Mouse (Mus musculus): ENCODE measurements around the gene Trim45.

The Trim45 gene

DNA sequence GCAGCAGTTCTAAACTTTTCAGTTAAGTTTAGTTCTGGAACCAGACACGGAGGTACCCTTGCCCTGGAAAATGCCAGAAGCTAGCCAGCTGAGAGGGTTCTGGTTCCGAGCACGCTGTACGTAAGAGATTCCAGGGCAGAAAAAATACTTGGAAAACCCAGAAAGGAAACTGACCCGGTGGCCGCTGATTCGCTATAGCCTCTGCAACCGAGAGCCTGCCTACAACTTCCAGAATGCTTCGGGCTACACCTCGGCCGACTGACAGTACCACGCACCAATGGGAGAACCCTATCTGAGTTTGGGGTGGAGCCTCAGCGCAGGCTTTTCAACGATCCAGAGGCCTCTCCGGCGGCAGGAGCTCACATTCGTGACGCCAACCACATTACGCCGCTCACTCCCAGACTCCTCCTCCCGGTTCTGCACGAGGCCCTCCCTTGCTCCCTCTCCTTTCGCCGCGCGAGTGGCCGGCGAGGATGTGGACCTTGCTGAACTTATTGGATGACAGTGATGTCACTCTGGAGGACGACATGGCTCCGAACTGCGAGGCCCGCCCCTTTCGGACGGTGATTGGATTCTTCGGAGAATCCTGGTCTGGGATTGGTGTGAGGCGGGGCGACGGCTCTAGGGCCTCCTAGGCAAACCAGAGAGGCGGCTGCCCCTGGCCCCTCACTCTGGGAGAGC lies at the start of gene Trim45:
Gene Trim45 (plus strand): TSS at position 378 of the 681 bp plus-strand sequence.
- DNase-seq: peak; percentile 100

DNA sequence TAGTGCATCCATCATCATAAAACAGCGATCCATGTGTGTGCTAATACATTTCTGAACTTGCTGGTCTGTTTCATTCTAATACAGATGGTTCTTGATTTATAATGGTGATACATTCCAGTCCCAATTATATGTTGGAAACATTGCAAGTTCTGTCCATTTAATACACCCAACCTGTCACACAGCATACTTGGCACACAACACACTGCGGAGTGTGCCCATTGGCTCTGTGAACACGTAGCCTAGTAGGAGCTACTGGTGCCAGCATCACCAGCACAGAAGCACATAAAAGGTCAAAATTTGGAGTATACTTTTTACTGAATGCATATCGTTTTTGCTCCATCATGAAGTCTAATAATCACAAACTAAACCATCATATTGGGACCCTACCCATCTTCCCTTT lies 44.9 kb upstream of the Trim45 start:
- no peak for DNase-seq

DNA sequence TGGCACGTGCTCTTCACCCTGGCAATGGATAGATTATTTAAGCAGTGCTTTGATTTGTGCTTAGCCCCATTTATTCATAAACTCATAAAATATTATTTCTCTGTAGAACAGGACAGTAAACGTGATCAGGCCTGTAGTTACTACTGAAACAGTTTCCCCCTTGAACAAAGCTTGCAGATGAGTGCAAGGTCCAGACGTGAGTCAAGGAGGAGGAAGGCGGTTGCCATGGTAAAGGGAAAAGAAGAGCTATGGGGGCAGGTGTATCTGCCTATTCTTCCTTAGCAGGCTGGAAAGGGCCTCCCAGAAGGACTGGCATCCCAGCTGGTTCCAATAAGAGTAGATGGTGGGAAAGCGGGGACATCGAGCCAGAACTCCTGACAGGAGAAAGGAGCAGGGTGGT lies 40.6 kb upstream of the Trim45 start:
- DNase-seq: no peak

DNA sequence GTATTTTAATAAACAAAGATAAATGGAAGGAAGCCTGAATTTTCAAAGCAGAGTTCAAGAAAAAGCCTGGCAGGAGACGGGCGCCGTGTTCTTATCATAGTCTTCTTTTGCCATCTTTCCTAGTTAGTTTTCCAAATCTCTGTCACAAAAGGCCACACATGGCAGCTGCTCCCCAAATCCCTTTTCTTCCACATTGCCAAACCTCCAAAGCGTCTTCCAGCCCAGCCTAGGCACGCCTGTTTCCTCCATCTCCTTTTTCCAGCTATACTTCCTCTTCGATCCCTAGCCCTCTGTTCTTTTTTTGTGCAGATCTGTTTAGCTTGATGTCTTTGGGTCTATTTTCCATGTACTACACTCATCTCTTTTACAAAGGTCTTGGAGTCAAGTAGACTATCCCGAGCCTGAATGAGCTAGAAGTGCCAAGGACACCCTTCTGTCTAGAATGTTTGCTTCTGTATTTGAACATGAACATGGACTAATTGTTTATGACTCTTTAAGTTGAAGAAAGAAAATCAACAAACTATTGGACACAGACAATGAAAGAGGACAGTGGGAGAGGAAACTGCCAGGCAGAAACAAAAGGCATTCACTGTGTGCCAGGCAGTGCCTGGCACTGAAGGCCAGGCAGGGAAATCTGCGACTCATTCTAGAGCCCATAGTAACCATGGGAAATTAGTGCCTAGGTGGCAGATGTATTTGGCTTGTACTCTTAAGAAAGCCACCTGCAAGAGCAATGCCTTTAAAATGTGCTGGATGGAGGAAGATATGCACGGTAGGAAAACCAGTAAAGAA lies 40.0 kb upstream of the Trim45 start:
- DNase-seq: no peak

DNA sequence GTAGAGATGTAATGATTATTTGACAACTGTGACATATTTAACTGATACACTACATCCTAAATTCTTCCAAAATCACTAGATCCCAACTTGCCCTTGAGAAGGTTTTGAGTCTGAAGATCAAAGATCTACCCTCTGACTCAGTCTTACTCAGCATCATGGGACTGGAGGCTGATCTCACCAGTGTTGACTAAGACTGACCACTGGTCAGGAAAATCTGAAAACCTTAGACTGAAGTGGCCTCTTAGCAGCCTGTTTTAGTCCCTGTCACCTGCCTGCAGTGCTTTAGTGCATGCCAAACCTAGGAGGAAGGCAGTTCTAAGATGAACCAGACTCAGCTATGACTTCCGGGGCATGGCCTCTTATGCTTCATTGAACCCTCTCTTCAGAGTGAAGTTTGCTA lies 32.8 kb upstream of the Trim45 start:
- no peak for DNase-seq

DNA sequence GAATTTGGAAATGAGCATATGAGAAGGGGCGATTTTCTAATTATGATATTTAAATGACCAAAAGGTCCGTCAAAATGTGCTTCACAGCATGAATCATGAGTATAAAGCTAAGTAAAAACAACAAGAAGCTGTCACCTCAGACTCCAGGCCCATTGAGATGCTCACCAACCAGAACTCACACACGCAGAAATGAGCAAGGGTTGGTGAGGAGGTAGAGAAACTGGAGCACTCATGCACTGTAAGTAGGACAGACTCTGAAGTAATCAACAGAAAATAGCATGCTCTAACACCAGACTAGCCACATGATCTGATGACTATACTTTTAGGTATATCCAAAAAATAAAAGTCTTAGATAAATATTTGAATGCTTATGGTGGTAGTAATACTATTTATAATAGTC lies 31.6 kb upstream of the Trim45 start:
- no peak for DNase-seq

DNA sequence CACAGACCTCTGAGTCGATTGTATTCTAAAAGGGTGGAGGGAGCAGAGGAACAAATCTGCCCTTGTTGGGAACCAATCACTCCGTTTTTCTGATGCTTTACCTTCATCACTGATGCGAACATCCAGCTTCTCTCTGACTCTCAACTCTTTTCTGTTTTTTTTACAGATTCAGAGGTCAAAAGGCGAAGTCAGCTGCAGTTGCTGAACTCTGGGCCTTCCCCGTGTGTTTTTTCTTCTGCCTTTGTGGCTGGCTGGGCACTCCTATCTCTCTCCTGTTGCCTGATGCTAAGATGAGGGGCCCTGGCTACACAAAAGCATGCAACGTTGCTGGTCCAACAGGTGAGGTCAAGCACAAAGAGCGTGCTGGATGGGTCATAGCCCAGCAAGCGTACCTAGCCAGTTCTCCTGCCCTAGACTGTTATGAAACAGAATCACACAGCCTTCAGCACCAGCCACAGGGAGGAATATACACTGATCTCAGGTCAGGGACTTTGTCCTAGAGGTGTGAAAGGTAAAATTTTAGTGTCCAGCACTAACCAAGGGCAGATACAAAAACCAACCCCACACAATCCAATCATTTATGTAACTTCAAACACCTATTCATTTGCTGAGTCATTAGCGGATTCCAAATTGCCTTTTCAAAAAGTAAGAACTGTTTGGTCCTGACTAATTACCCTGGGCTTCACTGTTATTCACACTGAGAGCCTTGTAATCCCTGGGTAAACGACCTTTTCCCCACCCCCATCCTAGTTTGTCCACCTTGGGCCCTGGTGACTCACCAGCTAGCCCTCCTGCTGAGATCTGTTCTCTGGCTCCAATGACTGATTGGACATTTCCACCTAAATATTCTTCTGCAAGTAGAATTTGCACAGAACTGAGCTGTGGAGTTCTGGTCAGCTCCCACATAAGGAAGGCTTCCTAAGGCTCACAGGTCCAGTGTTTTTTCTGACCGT lies 29.3 kb upstream of the Trim45 start:
- DNase-seq: peak in 1 of 2 experiments; percentile 6

DNA sequence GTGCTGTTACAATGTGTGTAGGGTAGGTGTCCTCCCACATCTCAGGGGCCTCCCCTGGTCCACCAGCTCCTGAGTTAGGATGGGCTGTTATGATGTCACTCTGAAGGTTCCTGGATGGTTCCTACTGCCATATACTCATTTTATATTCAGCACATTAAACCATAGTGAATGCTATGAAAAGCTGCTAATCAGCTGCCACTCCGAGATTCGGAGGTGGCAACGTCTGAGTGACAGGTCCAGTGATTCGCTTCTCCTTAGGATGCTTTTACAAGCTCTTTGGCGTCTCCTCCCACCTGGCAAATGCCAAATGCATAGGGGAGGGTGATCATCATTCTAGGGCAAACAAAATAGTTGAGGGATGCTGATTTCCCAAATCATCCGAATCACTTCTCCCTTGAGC lies 26.5 kb upstream of the Trim45 start:
- no peak for DNase-seq

DNA sequence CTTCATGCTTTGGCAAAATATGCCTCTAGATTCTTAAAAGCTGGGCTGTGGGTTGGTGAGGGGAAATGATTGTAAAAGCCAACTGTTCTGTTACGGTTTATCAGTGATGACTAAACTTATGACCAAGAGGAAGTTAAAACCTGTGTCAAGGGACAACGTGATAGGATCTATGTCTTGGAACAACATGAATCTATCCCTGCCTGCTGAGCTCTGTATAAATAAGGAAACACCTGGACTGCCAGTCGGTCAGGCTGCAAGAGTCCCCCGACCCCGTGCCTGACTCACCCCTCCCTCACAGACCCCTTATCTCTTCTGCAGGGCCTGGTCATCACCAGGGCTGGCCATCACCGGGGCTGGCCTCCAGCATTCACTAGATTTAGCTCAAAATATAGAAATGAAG lies 15.9 kb upstream of the Trim45 start:
- DNase-seq: no peak

DNA sequence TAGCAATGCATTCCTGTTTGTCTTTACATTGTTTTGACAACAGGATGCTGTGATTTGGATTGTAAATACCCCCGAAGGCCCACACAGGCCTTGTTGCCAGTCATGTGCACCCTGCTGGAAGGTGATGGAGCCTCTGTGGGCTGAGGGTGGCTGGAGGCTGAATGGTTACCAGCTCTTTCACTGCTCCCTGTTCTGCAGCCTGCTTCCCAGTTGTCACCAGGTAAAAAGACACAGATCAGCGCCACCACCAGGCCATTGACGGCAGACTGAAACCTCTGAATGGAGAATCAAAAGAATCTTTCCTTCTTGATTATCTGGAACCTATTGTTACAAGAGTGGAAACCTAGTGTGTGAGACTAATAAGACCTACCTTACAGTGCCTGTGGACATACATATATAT lies 15.1 kb upstream of the Trim45 start:
- no peak for DNase-seq

DNA sequence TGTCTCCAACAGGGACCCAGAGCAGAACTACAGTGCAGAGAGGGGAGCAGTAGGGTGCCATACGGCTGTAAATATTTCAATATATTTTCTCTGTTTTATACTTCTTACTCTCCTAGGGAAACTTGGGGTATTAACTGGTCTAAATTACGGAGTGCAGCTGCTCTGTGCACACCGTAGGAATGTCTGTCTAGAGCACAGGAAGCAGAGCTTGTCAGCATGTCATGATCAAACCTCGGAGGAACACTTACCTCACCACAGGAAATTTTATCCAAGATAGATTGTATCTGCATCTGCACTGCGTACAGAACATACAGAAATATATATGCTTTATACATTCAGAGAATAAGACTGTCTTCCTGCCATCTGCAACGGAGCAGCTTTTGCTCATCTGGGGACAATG lies 13.4 kb upstream of the Trim45 start:
- no peak for DNase-seq

DNA sequence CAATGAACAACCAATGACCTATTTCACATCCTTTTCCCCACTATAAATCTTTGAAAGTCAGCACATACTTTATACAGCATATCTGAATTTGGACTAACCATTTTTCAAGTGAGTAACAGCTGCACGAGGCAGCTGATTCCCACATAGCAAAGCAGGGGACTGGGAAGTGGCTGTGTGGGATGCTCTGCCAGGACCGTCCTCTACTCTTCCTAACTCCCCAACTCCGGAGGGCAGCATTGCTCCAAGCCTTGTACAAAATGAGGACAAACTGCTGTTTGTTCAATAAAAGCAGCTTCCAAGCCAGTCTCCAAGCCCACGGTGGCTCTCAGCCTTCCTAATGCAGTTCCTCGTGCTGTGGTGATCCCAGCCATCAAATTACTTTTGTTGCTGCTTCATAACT lies 11.4 kb upstream of the Trim45 start:
- no peak for DNase-seq

DNA sequence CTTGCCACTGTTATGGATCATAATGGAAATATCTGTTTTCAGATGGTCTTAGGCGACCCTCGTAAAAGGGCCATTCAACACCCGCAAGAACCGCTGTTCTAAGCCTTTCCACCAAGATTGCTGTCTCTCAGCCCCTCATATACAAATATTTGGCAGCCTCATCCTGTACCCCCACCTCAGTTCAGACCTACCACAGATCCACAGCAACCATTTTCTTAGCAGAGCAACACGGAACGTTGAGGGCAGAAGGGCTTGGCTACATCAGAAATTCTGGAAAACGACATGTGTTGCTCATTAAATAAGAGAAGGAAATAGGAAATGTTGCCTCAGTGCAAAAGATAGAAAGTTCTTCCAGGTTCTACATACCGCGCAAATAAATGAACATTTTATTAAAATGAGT lies 11.0 kb upstream of the Trim45 start:
- DNase-seq: no peak

DNA sequence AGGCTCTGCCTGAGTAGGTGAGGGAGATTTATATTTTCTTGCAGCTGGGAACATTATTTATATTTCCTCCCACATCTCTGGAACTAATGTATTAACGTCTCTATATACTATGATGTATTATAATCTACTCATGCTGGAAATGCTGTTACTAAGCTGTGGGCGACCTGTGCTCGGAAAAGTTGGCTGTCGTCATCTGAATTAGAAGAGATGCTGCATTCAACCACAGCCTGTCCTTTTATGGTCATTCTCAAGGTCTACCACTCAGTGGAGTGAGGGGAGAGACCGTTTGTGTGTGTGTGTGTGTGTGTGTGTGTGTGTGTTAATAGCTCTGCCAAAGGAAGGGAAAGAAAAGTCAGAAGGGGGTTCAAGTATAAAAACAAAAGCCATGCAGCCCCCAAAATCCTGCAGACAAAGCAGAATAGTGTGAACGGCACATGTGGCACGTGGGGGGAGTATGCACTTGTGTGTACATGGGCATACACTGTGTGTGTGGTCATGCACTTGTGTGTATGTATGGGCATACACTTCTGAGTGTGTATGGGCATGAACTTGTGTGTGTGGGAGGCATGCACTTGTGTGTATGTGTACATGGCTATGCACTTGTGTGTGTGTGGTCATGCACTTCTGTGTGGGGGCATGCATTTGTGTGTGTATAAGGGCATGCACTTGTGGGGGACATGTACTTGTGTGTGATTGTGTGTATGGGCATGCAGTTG lies 10.3 kb upstream of the Trim45 start:
- DNase-seq: no peak

DNA sequence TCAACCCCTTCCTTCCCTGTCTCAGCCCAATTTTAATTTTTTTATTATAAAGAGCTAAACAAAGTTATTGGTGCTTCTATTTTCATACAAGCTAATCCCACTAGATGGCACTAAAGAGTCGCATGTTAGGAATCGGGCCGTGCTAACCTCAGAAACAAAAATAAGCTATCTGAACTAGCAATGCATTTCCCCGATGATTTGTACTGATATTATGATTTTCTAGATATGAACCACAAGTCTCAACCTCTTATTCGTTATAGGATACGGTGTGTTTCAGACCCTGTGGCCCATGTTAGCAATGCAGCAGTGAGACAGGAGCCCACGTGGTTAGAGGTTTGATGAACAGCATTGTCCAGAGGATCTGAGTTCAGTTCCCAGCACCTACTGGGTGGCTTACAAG lies 5.2 kb upstream of the Trim45 start:
- no peak for DNase-seq

DNA sequence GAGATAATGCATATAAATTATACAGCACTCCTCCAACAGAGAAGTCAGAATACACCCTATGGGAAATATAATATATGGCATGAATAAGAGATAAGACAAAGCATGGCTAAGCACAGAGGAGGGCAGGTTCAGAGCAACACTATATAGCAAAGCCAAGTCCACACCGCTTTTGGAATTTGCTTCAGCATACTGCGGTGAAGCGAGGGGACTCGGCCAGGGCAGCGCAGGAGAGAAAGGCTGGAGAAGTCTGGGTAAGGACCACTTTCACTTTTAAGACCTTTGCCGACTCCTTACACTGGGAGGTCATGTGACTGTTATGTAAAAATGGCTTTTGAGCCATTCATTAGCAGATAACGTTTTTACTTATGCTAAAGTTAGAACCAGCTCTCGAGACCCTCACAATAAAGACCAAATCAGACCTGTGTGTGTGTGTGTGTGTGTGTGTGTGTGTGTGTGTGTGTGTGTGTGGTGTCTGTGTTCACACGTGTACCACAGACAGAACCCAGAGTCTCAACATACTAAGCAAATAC lies 1.3 kb upstream of the Trim45 start:
- DNase-seq: no peak

DNA sequence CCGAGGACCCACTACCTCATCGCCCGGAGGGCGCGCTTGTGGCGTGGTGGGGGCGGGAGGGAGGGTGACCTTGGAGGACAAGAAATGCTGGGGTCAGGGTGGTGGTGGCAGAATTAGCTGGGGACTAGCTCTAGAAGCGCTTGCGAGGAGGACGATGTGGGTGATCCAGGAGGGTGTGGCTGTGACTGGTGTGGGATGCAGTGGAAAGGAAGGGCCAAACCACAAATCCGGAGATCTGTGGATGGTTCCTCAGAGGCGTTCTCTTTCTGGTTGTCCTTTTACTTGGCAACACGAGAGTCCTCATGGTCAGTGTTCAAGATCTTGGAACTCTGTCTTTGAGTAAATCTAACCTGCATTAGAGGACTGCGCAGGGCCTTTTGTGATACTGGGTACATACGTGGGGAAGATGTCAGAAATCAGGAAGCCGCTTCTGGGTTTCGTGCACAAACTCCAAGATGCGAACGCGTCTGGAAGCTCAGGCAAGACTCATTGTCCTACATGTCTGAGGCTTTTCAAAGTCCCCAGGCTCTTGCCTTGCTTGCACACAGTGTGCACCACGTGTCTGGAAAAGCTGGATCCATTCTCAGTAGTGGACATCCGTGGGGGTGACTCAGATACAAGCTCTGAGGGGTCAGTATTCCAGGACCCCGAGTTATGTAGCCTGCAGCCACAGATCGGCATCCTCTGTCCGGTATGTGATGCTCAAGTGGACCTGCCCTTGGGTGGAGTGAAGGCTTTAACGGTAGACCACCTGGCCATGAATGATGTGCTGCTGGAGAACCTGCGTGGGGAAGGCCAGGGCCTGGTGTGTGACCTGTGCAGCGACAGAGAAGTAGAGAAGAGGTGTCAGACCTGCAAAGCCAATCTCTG lies 739 bp downstream of the Trim45 start:
- DNase-seq: no peak

DNA sequence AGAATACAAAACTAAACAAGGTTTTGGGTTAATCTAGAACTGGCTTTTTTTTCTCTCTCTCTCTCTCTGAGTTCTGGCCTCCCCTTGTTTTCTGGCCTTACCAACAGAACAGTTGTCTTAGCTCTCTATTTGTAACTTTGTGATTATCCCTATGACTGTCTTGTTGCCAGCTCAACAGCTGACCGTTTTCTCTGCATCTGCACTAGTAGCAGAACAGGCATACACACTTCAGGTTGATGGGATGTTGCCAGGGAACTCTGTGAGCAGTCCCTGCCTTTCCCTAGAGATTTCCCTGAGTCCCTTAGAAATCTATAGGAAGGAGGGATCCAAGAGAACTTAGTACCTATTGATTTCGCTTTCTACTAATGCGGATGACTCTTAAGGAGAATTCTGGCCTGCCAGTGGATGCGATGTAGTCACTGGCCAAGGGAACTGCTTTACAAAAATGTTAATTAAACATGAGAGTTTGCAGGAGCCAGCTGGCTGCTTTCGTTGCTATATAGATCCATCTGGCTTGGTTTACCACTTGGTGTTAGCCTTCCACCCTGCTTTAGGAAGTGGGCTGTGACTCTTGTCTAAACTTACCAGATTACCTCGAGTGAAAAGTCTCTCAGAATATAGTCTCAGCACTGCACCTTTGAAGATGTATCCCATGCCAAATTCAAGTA lies 2.2 kb downstream of the Trim45 start:
- no peak for DNase-seq

DNA sequence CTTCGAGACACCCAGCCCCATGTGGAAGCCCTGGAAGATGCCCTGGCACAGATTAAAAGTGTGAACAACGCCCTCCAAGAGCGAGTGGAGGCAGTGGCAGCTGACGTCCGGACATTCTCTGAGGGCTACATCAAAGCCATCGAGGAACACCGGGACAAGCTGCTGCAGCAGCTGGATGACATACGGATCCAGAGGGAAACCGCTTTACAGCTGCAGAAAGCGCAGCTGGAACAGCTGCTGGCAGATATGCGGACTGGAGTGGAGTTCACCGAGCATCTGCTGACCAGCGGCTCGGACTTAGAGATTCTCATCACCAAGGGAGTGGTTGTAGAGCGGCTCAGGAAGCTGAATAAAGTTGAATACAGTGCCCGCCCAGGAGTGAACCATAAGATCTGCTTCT lies 3.2 kb downstream of the Trim45 start:
- DNase-seq: no peak

DNA sequence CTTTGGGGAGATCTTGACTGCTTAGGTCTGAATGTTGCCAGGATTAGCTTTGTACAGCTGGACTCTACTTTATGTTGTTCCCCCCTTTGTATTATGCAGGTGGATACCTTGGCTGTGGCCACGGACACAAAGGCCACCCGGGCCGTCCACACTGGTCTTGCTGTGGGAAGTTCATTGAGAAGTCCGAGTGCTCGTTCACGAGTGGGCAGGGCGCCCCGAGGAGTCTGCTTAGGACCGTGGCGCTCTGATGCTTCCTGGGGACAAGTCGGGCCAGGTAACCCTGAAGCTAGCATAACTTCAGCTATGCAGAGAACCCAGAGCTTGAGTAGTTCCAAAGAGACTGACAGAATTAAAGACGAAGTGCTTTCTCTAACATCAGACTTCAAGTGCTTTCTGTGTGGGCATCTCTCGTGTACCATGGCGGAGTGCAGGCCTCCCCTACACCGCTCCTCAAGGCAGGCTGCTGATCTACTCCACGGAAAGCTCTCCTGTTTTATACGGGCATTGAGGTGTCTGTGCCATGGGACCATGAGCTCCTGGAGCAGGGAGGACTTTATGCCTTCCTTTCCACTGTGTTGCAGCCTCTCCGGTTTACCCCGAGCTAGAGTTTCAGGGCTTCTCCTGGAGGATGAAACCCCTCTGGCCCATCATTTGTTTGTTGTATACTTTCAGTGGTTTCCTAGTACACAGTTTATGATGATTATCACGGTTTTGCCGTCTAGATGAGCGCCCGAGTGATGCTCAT lies 9.5 kb downstream of the Trim45 start:
- DNase-seq: no peak
